In genomic region chr4:142330599-142330998, GRCm38 (mm10) we compare ENCODE assay signal across 17 mouse cellular contexts.
DNase-seq lines count a peak whose midpoint lies in the region; ATAC-seq and TF ChIP-seq lines count a peak whose summit lies in the region.
"Had no signal": no experiment of that assay in that cellular context is flagged by ENCODE, and none has a peak within 500 bp of the region (broad histone marks: within the 10 kb centered on the region; RNA-seq: fewer than 3 reads in every experiment).

No protein-coding gene starts in this region.

- H3K4me1 ChIP-seq in cerebellum, adult 2 months (ENCODE audit: control insufficient read depth, insufficient read depth, low read length): peaks cover 14% of the 10 kb centered on the region
- no peaks in the 10 kb centered on the region; the same call in 1 of the 2 replicates for H3K4me1 ChIP-seq in testis, adult 2 months (ENCODE audit: control insufficient read depth, insufficient read depth, low read length)
- H3K4me1 ChIP-seq: hindbrain, embryonic 15.5 days; liver, embryonic 12.5 days; midbrain, embryonic 10.5 days had no signal

- 96% methylated on average over 3 of the region's 3 CpGs for WGBS in cerebellum, adult 2 months

- no peak for ATAC-seq in cerebellum, adult (ENCODE audit: insufficient number of reproducible peaks, low FRiP score, low TSS enrichment)
- ATAC-seq in activated CD4-positive, CD25-positive, alpha-beta regulatory T cell, adult 4 months: no peak
- ATAC-seq: liver, embryonic 12.5 days had no signal

- peak; percentile 23; the same call in 1 of the 2 replicates for TF ChIP-seq CTCF in cerebellum, adult 2 months (IDR thresholded peaks at IDR 0.05; ENCODE audit: borderline replicate concordance, insufficient read depth, low read depth, low read length)
- TF ChIP-seq CTCF in layer of hippocampus, adult 2 months (conservative IDR thresholded peaks at IDR 0.05): peak; percentile 60
- TF ChIP-seq CTCF in testis, adult 2 months (IDR thresholded peaks at IDR 0.05; ENCODE audit: control insufficient read depth, insufficient read depth, insufficient replicate concordance, low read depth, low read length): peak; percentile 57; the same call in 1 of the 2 replicates

- no peaks in the 10 kb centered on the region for H3K36me3 ChIP-seq in testis, adult 2 months (ENCODE audit: control insufficient read depth, insufficient read depth, low read length)
- H3K36me3 ChIP-seq: hindbrain, embryonic 15.5 days; liver, embryonic 12.5 days; midbrain, embryonic 10.5 days had no signal

- H3K27ac ChIP-seq in cerebellum, adult 2 months (ENCODE audit: insufficient read depth, low read length): no peak overlapping the region
- H3K27ac ChIP-seq in layer of hippocampus, adult 2 months: no peak overlapping the region
- no peak overlapping the region for H3K27ac ChIP-seq in testis, adult 2 months (ENCODE audit: control insufficient read depth, insufficient read depth, low read depth, low read length)
- H3K27ac ChIP-seq: hindbrain, embryonic 15.5 days; liver, embryonic 12.5 days; midbrain, embryonic 10.5 days had no signal

- DNase-seq in cerebellum, adult 2 months: no peak
- no peak for DNase-seq in layer of hippocampus, adult 2 months (ENCODE audit: low spot score in 2 of 2)
- DNase-seq in layer of hippocampus, postnatal 25 days (ENCODE audit: extremely low spot score in 1 of 2, low spot score in 1 of 2): no peak
- no peak for DNase-seq in testis, postnatal 10 days (ENCODE audit: low spot score)
- DNase-seq in neural tube, embryonic 10.5 days (ENCODE audit: extremely low spot score, low spot score): no peak
- DNase-seq: cerebellum, postnatal 14 days; gastrocnemius, postnatal 36 days; kidney, adult 8-10 months; kidney, postnatal 4 days; left cerebral cortex, postnatal 4 days; thymus, adult 2 months had no signal

- no peaks in the 10 kb centered on the region for H3K27me3 ChIP-seq in cerebellum, adult 2 months (ENCODE audit: control insufficient read depth, insufficient read depth, low read length)
- no peaks in the 10 kb centered on the region for H3K27me3 ChIP-seq in testis, adult 2 months (ENCODE audit: control insufficient read depth, insufficient read depth, low read length)
- H3K27me3 ChIP-seq: hindbrain, embryonic 15.5 days; liver, embryonic 12.5 days had no signal

- no peak for TF ChIP-seq POLR2A in cerebellum, adult 2 months (IDR thresholded peaks at IDR 0.05; ENCODE audit: borderline replicate concordance, insufficient read depth, low read length)
- no peak for TF ChIP-seq POLR2A in testis, adult 2 months (IDR thresholded peaks at IDR 0.05; ENCODE audit: control insufficient read depth, low read depth, low read length)

- H3K4me3 ChIP-seq in cerebellum, adult 2 months (replicated peaks; ENCODE audit: insufficient read depth, low read depth, low read length): no peak overlapping the region
- no peak overlapping the region for H3K4me3 ChIP-seq in layer of hippocampus, adult 2 months
- no peak overlapping the region for H3K4me3 ChIP-seq in testis, adult 2 months (ENCODE audit: control insufficient read depth, low read depth, low read length)
- H3K4me3 ChIP-seq: hindbrain, embryonic 15.5 days; liver, embryonic 12.5 days; midbrain, embryonic 10.5 days had no signal
